Mouse (Mus musculus): ENCODE measurements at regions not wholly inside any gene's neighbourhood (a gene's known extent, or its start where the extent isn't known, plus 50 kb on each side); places are given as distances from the start of the nearest gene placed in this dataset.

- H3K27ac ChIP-seq (ENCODE audit: low read depth) = 0 out of 2 replicates have a peak overlapping the region, but pooled peaks have one; percentile 55
- H3K9me3 ChIP-seq (ENCODE audit: low read length) = no peaks in the 10 kb centered on the region
- no peaks in the 10 kb centered on the region for H3K36me3 ChIP-seq (replicated peaks; ENCODE audit: insufficient read depth, low read length)
- ATAC-seq (no peak), DNase-seq (no peak)
- peaks cover 7% of the 10 kb centered on the region for H3K4me1 ChIP-seq (ENCODE audit: insufficient read depth)
- H3K4me2 ChIP-seq (ENCODE audit: low read depth, low read length) = peak overlapping the region; percentile 59
- no peak overlapping the region for H3K4me3 ChIP-seq (ENCODE audit: low read depth, low read length)
- WGBS (ENCODE audit: insufficient replicate concordance) = 21% methylated on average over 4 of the region's 4 CpGs
- H3K9ac ChIP-seq (replicated peaks) = no peak overlapping the region
- no peak for TF ChIP-seq CTCF (IDR thresholded peaks at IDR 0.05; ENCODE audit: low read depth)
- TF ChIP-seq EP300 (IDR thresholded peaks at IDR 0.05; ENCODE audit: low read depth) = no peak
- H3K27me3 ChIP-seq (ENCODE audit: insufficient read depth, low read length) = no peaks in the 10 kb centered on the region
These were observed 118.1 kb downstream of the Tmem17 start for GRCm38 (mm10) chr11:22629991-22630390.

GRCm38 (mm10) chr11:22630982-22631381 lies 119.1 kb downstream of the Tmem17 start:
- Histone ChIP-seq H3K9ac (replicated peaks) (no peak overlapping the region), H3K4me2 (ENCODE audit: low read depth, low read length) (no peak overlapping the region), H3K4me3 (ENCODE audit: low read depth, low read length) (no peak overlapping the region), H3K27ac (ENCODE audit: low read depth) (no peak overlapping the region), H3K27me3 (ENCODE audit: insufficient read depth, low read length) (no peaks in the 10 kb centered on the region), H3K4me1 (ENCODE audit: insufficient read depth) (peaks cover 7% of the 10 kb centered on the region), H3K9me3 (ENCODE audit: low read length) (no peaks in the 10 kb centered on the region), H3K36me3 (replicated peaks; ENCODE audit: insufficient read depth, low read length) (no peaks in the 10 kb centered on the region)
- DNase-seq (no peak), ATAC-seq (no peak)
- 76% methylated on average over 5 of the region's 5 CpGs for WGBS (ENCODE audit: insufficient replicate concordance)
- TF ChIP-seq EP300 (IDR thresholded peaks at IDR 0.05; ENCODE audit: low read depth) = no peak
- no peak for TF ChIP-seq CTCF (IDR thresholded peaks at IDR 0.05; ENCODE audit: low read depth)

DNA sequence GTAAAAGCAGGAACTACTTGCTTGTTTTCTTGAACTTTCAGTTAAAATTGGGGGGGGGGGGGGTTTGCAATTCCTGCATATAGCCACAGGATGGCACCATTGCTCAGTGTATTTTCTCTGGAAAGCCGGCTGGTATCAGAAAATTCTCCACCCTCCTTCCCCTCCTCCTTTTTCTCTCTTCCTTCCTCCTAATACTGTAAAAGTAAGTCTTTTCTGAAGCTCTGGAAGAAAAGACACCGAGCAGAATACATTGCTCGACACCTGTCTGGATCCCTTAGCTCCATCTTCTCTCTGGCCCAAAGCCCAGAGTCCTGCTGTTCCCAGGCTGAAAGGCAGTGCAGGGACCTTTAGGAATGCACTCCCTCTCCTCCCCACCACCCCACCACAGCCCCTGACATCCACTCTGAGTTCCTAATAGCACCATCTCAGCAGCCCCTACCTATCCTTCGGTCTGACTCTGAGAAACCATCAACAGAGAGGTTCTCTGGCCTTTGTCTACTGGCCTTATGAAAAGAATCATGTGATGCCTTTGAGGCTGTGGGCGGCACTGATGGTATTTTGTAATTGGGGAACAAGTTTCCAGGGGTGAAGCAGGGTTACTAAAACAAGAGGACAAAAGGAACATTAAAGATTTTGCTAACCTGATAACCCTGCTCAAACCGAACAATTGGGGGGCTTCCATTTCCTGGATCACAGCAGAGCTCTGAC lies 119.9 kb downstream of the Tmem17 start:
- Histone ChIP-seq H3K27ac (ENCODE audit: low read depth) (no peak overlapping the region), H3K36me3 (replicated peaks; ENCODE audit: insufficient read depth, low read length) (no peaks in the 10 kb centered on the region), H3K9ac (replicated peaks) (no peak overlapping the region), H3K4me1 (ENCODE audit: insufficient read depth) (peaks cover 7% of the 10 kb centered on the region), H3K9me3 (ENCODE audit: low read length) (no peaks in the 10 kb centered on the region), H3K27me3 (ENCODE audit: insufficient read depth, low read length) (no peaks in the 10 kb centered on the region), H3K4me3 (ENCODE audit: low read depth, low read length) (no peak overlapping the region), H3K4me2 (ENCODE audit: low read depth, low read length) (peak overlapping the region; percentile 46)
- WGBS (ENCODE audit: insufficient replicate concordance) = 13% methylated on average over 6 of the region's 6 CpGs
- TF ChIP-seq EP300 (IDR thresholded peaks at IDR 0.05; ENCODE audit: low read depth) = no peak
- peak; percentile 73 for TF ChIP-seq CTCF (IDR thresholded peaks at IDR 0.05; ENCODE audit: low read depth)
- peak; percentile 13; the same call in 1 of the 2 replicates for ATAC-seq
- peak; percentile 68 for DNase-seq

DNA sequence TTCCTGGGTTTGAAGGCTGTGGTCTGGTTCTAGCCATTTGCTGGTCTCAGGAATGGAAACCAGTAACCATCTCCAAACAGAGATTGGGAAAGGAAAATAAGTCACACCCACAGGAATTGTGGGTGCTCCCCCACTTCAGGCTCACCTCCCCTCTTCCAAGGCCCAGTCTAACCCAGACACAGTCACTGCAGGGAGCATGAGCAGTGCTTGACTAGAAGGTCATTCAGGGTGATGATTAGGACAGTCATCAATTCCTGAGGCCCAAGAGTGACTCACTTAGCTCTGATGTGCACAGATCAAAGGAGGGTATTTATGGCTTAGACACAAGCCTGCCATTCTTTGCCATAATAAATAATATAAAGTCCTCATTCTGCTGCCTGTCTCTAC lies 120.4 kb downstream of the Tmem17 start:
- DNase-seq (no peak), ATAC-seq (no peak)
- Histone ChIP-seq H3K27me3 (ENCODE audit: insufficient read depth, low read length) (no peaks in the 10 kb centered on the region), H3K36me3 (replicated peaks; ENCODE audit: insufficient read depth, low read length) (no peaks in the 10 kb centered on the region), H3K4me2 (ENCODE audit: low read depth, low read length) (no peak overlapping the region), H3K4me3 (ENCODE audit: low read depth, low read length) (no peak overlapping the region), H3K9ac (replicated peaks) (no peak overlapping the region), H3K27ac (ENCODE audit: low read depth) (no peak overlapping the region), H3K4me1 (ENCODE audit: insufficient read depth) (peaks cover 7% of the 10 kb centered on the region), H3K9me3 (ENCODE audit: low read length) (no peaks in the 10 kb centered on the region)
- TF ChIP-seq EP300 (IDR thresholded peaks at IDR 0.05; ENCODE audit: low read depth) = no peak

DNA sequence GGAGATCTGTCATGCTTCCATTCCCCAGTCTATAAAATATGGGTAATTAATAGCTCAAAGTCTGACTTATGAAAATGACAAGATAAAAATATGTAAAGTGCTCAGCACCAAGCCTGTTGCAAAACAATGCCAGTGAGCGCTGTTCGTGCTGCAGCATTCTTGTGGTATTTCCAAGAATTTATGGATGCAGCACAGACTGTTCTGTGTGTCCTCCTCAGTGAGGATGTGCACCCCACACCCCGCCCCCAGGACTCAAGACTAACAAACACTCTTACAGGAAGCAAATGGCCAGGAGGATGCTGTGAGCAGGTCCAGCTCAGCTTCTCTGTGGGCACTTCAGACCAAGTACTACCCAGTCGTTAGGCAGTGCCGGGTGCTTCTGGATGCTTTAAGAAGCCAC lies 121.1 kb downstream of the Tmem17 start:
- ATAC-seq = no peak
- Histone ChIP-seq H3K4me3 (ENCODE audit: low read depth, low read length) (no peak overlapping the region), H3K4me1 (ENCODE audit: insufficient read depth) (peaks cover 7% of the 10 kb centered on the region), H3K4me2 (ENCODE audit: low read depth, low read length) (no peak overlapping the region), H3K27me3 (ENCODE audit: insufficient read depth, low read length) (no peaks in the 10 kb centered on the region), H3K9ac (replicated peaks) (no peak overlapping the region), H3K27ac (ENCODE audit: low read depth) (no peak overlapping the region), H3K36me3 (replicated peaks; ENCODE audit: insufficient read depth, low read length) (no peaks in the 10 kb centered on the region), H3K9me3 (ENCODE audit: low read length) (no peaks in the 10 kb centered on the region)
- TF ChIP-seq CTCF (IDR thresholded peaks at IDR 0.05; ENCODE audit: low read depth) = no peak
- no peak for TF ChIP-seq EP300 (IDR thresholded peaks at IDR 0.05; ENCODE audit: low read depth)
- WGBS (ENCODE audit: insufficient replicate concordance) = 62% methylated on average over 5 of the region's 5 CpGs
- no peak for DNase-seq

DNA sequence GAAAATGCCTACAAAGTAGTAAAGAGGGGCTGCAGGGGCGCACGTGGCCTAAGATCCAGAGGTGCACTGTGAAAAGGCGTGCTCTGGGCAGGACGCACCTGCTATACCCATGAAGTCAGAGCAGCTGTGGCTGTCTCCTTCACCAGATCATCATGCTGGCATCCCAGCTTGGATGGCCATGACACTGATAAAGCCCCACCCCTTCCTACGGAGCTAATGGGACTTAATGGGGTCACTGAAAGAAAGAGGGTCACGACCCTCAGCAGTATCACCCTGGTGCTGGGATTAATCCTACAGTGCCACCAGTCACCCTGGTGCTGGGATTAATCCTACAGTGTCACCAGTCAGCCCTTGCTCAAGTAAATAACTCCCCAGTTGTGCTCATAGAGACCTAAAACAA lies 122.1 kb downstream of the Tmem17 start:
- Histone ChIP-seq H3K9me3 (ENCODE audit: low read length) (no peaks in the 10 kb centered on the region), H3K27ac (ENCODE audit: low read depth) (no peak overlapping the region), H3K4me1 (ENCODE audit: insufficient read depth) (peaks cover 7% of the 10 kb centered on the region), H3K36me3 (replicated peaks; ENCODE audit: insufficient read depth, low read length) (no peaks in the 10 kb centered on the region), H3K9ac (replicated peaks) (no peak overlapping the region), H3K4me2 (ENCODE audit: low read depth, low read length) (no peak overlapping the region), H3K27me3 (ENCODE audit: insufficient read depth, low read length) (no peaks in the 10 kb centered on the region), H3K4me3 (ENCODE audit: low read depth, low read length) (no peak overlapping the region)
- DNase-seq (no peak), ATAC-seq (no peak)
- no peak for TF ChIP-seq CTCF (IDR thresholded peaks at IDR 0.05; ENCODE audit: low read depth)
- no peak for TF ChIP-seq EP300 (IDR thresholded peaks at IDR 0.05; ENCODE audit: low read depth)
- 68% methylated on average over 6 of the region's 6 CpGs for WGBS (ENCODE audit: insufficient replicate concordance)

DNA sequence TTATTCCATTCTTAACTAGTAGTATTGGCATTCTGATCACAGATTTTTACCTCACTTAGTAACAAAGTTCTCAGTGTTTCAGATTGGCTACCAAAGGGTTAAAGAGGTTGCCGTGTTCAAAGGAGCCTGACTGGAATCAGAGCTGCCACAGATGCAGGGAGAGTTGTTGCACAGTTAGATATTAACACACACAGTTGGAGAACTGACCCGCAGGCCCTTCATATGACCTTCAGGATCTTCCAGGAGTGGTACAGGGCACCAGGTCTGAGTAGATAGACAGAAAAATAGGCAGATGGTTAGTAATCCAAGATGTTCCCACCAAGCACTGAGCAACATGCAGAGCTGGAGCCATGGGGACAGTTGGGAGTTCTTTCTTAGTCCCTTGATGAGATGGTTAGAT lies 123.1 kb downstream of the Tmem17 start:
- ATAC-seq (no peak), DNase-seq (no peak)
- no peak for TF ChIP-seq EP300 (IDR thresholded peaks at IDR 0.05; ENCODE audit: low read depth)
- no peak for TF ChIP-seq CTCF (IDR thresholded peaks at IDR 0.05; ENCODE audit: low read depth)
- 37% methylated on average over 2 of the region's 2 CpGs for WGBS (ENCODE audit: insufficient replicate concordance)
- H3K9ac ChIP-seq (replicated peaks) = no peak overlapping the region
- no peak overlapping the region for H3K27ac ChIP-seq (ENCODE audit: low read depth)
- H3K4me2 ChIP-seq (ENCODE audit: low read depth, low read length) = no peak overlapping the region
- H3K36me3 ChIP-seq (replicated peaks; ENCODE audit: insufficient read depth, low read length) = no peaks in the 10 kb centered on the region
- H3K4me1 ChIP-seq (ENCODE audit: insufficient read depth) = peaks cover 7% of the 10 kb centered on the region
- no peak overlapping the region for H3K4me3 ChIP-seq (ENCODE audit: low read depth, low read length)
- no peaks in the 10 kb centered on the region for H3K27me3 ChIP-seq (ENCODE audit: insufficient read depth, low read length)
- H3K9me3 ChIP-seq (ENCODE audit: low read length) = no peaks in the 10 kb centered on the region
